Mouse (Mus musculus) liver, postnatal 0 days (tissue): ENCODE results near the gene Man1a2.

Experiments
- CTCF ChIP-seq: sonication (generic); IDR thresholded peaks from 2 replicates; pipeline ENCODE4 v1.5.1; 2016; ENCODE audit warnings: antibody characterized with exemption, low read depth
- EP300 ChIP-seq: IDR thresholded peaks from 2 replicates; pipeline ENCODE4 v1.6.1; 2016; ENCODE audit warnings: antibody characterized with exemption, low read depth, mild to moderate bottlenecking

- TF ChIP-seq CTCF, result no peak
- TF ChIP-seq EP300, result no peak
Measured at GRCm38 (mm10) chr3:100688747-100689146, 3.4 kb upstream of the Man1a2 start.
